Mouse (Mus musculus): Measurements from ENCODE around the gene Cnr2.
"Not testable (repeated sequence)": the region's sequence is repeated elsewhere in the genome, so short reads cannot be mapped to it uniquely, and the experiment has no call there.

GRCm38 (mm10) chr4:135941026-135941425 is 45.8 kb downstream of the Cnr2 start:
- TF ChIP-seq POLR2A (IDR thresholded peaks at IDR 0.05; ENCODE audit: extremely low read depth, insufficient read depth, low read length): not testable (repeated sequence)
- peak; percentile 58 for TF ChIP-seq CTCF (IDR thresholded peaks at IDR 0.05; ENCODE audit: low read depth, low read length)

Data from liver, adult 2 months (tissue).